Comparison of ENCODE assay signal across 8 mouse cellular contexts in genomic region chr13:23530181-23530900, GRCm38 (mm10). TPM values are rescaled to one million over a fixed set of nuclear protein-coding genes. Genes with fewer than 3 reads are reported as not detected.
DNase-seq lines count a peak whose midpoint lies in the region; ATAC-seq and TF ChIP-seq lines count a peak whose summit lies in the region.

No protein-coding gene starts in this region.

- H3K27ac ChIP-seq in CH12.LX (ENCODE audit: insufficient read depth, low read depth) = peak overlapping the region; percentile 74
- H3K27ac ChIP-seq in bone marrow macrophage, adult 2 months (ENCODE audit: insufficient read depth, low read depth, low read length) = peak overlapping the region; percentile 95
- peak overlapping the region; percentile 98 for H3K27ac ChIP-seq in forebrain, embryonic 13.5 days

- H3K36me3 ChIP-seq in CH12.LX (replicated peaks in 1 of 2; ENCODE audit: control insufficient read depth in 1 of 2, insufficient read depth in 1 of 2, low read length in 1 of 2) = no peaks in the 10 kb centered on the region
- no peaks in the 10 kb centered on the region for H3K36me3 ChIP-seq in forebrain, embryonic 13.5 days (ENCODE audit: poor library complexity, severe bottlenecking)

- WGBS in forebrain, embryonic 13.5 days = under 1% methylated on average over 20 of the region's 20 CpGs

- H3K4me1 ChIP-seq in CH12.LX (ENCODE audit: control insufficient read depth in 1 of 2, insufficient read depth in 2 of 2) = peaks cover 7 to 32% of the 10 kb centered on the region in 2 experiments
- peaks cover 15% of the 10 kb centered on the region for H3K4me1 ChIP-seq in bone marrow macrophage, adult 2 months (ENCODE audit: control insufficient read depth, insufficient read depth, low read length)
- H3K4me1 ChIP-seq in forebrain, embryonic 13.5 days = peaks cover 39% of the 10 kb centered on the region

- peak overlapping the region; percentile 58 to 67 (median 67) for H3K4me3 ChIP-seq in CH12.LX (replicated peaks in 1 of 3; ENCODE audit: low read depth in 2 of 3, low read length in 2 of 3, poor library complexity in 1 of 3)
- peak overlapping the region; percentile 71 for H3K4me3 ChIP-seq in bone marrow macrophage, adult 2 months (ENCODE audit: insufficient read depth, low read length)
- H3K4me3 ChIP-seq in forebrain, embryonic 13.5 days = peak overlapping the region; percentile 58

- no peak; the same call in 1 of the 2 replicates for TF ChIP-seq POLR2A in CH12.LX (IDR thresholded peaks at IDR 0.05; ENCODE audit: low read depth, low read length)
- TF ChIP-seq POLR2A in bone marrow macrophage, adult 2 months (IDR thresholded peaks at IDR 0.05; ENCODE audit: borderline replicate concordance, low read depth, low read length) = no peak

- H3K9me3 ChIP-seq in CH12.LX (replicated peaks; ENCODE audit: low read length) = no peaks in the 10 kb centered on the region
- H3K9me3 ChIP-seq in forebrain, embryonic 13.5 days (replicated peaks) = no peaks in the 10 kb centered on the region

- no peaks in the 10 kb centered on the region for H3K79me2 ChIP-seq in CH12.LX (replicated peaks; ENCODE audit: control insufficient read depth, extremely low read depth, insufficient read depth, poor library complexity, severe bottlenecking)

- in situ Hi-C loops in CH12.LX (cut with MboI; ENCODE audit: low pct_ligation_motif_present, low pct_unique_long_range_greater_than_20kb, low sequenced_read_pairs) = no loop called here

- DNase-seq in CH12.LX (ENCODE audit: extremely low read depth) = peak; percentile 70
- peak; percentile 73 for DNase-seq in heart, postnatal 4 days
- DNase-seq in layer of hippocampus, adult 8-10 months (ENCODE audit: low spot score in 2 of 2) = peak; percentile 65 to 78
- peak; percentile 58 to 63 for DNase-seq in lung, adult 18-20 months
- peak; percentile 53 for DNase-seq in right cerebral cortex, adult 18-20 months
- peak; percentile 52 for DNase-seq in urinary bladder, postnatal 25 days (ENCODE audit: low spot score)

- no peak for ATAC-seq in forebrain, embryonic 13.5 days

- H3K4me2 ChIP-seq in CH12.LX (ENCODE audit: insufficient read depth, low read depth, poor library complexity, severe bottlenecking) = peak overlapping the region; percentile 80
- peak overlapping the region; percentile 61 for H3K4me2 ChIP-seq in forebrain, embryonic 13.5 days

- no peaks in the 10 kb centered on the region for H3K27me3 ChIP-seq in CH12.LX (replicated peaks)
- H3K27me3 ChIP-seq in forebrain, embryonic 13.5 days = no peaks in the 10 kb centered on the region

- no peak for TF ChIP-seq CTCF in CH12.LX (conservative IDR thresholded peaks at IDR 0.05 in 1 of 2, IDR thresholded peaks at IDR 0.05 in 1 of 2; ENCODE audit: low read depth in 2 of 2, low read length in 2 of 2)
- no peak for TF ChIP-seq CTCF in bone marrow macrophage, adult 2 months (IDR thresholded peaks at IDR 0.05; ENCODE audit: low read depth, low read length)

- TF ChIP-seq EP300 in CH12.LX (IDR thresholded peaks at IDR 0.05; ENCODE audit: low read length) = peak; percentile 37; the same call in 1 of the 2 replicates

- no peak for TF ChIP-seq RAD21 in CH12.LX (IDR thresholded peaks at IDR 0.05; ENCODE audit: low read depth, low read length)

- H3K9ac ChIP-seq in CH12.LX (ENCODE audit: insufficient read depth, low read depth) = peak overlapping the region; percentile 89
- peak overlapping the region; percentile 85 for H3K9ac ChIP-seq in forebrain, embryonic 13.5 days

- dilution Hi-C loops in CH12.LX (cut with MboI; ENCODE audit: extremely low pct_ligation_motif_present, extremely low pct_unique_long_range_greater_than_20kb, low sequenced_read_pairs) = no loop called here

TF ChIP-seq in CH12.LX, 34 proteins besides CTCF, POLR2A, EP300 and RAD21 (continues in another document):
- TF ChIP-seq RCOR1 (conservative IDR thresholded peaks at IDR 0.05; ENCODE audit: low read depth, low read length) (no peak), UBTF (IDR thresholded peaks at IDR 0.05; ENCODE audit: low read depth, low read length) (no peak), MAZ (IDR thresholded peaks at IDR 0.05; ENCODE audit: low read depth, low read length) (no peak), TBP (conservative IDR thresholded peaks at IDR 0.05; ENCODE audit: low read depth, low read length) (peak; percentile 100), SMC3 (IDR thresholded peaks at IDR 0.05; ENCODE audit: low read depth, low read length) (no peak), NELFE (IDR thresholded peaks at IDR 0.05; ENCODE audit: low read depth, low read length) (no peak), CHD1 (IDR thresholded peaks at IDR 0.05; ENCODE audit: low read depth, low read length) (no peak), USF2 (conservative IDR thresholded peaks at IDR 0.05; ENCODE audit: low read depth, low read length) (no peak), BHLHE40 (IDR thresholded peaks at IDR 0.05; ENCODE audit: low read depth, low read length) (no peak), JUN (IDR thresholded peaks at IDR 0.05; ENCODE audit: insufficient read depth, low read depth, low read length) (no peak), MYC (IDR thresholded peaks at IDR 0.05; ENCODE audit: low read depth, low read length) (peak; percentile 73; the same call in 1 of the 2 replicates), HCFC1 (IDR thresholded peaks at IDR 0.05; ENCODE audit: low read depth, low read length) (peak; percentile 42; the same call in 1 of the 2 replicates), SIN3A (IDR thresholded peaks at IDR 0.05; ENCODE audit: low read length) (0 out of 2 replicates have a peak, but pooled peaks have one; percentile 53), MEF2A (IDR thresholded peaks at IDR 0.05; ENCODE audit: borderline replicate concordance, low read depth, low read length) (no peak; the same call in 1 of the 2 replicates), CHD2 (IDR thresholded peaks at IDR 0.05; ENCODE audit: low read length) (no peak), GABPA (IDR thresholded peaks at IDR 0.05; ENCODE audit: insufficient replicate concordance, low read depth, low read length) (no peak), MAFK (IDR thresholded peaks at IDR 0.05; ENCODE audit: insufficient replicate concordance, low read length) (peak; percentile 95), JUND (conservative IDR thresholded peaks at IDR 0.05; ENCODE audit: low read depth, low read length) (no peak), ETS1 (conservative IDR thresholded peaks at IDR 0.05; ENCODE audit: low read depth, low read length) (no peak), E2F4 (IDR thresholded peaks at IDR 0.05; ENCODE audit: insufficient replicate concordance, low read depth, low read length) (peak; percentile 92), ZNF384 (IDR thresholded peaks at IDR 0.05; ENCODE audit: low read depth, low read length) (peak; percentile 82), PAX5 (IDR thresholded peaks at IDR 0.05; ENCODE audit: low read length) (no peak), NRF1 (IDR thresholded peaks at IDR 0.05; ENCODE audit: low read depth, low read length) (peak; percentile 62; the same call in 1 of the 2 replicates), MAX (IDR thresholded peaks at IDR 0.05; ENCODE audit: low read length) (no peak)

RNA-seq across cellular contexts. Expression of gene Hist1h4h, which starts 0.5 kb away (rescaled TPM):
- total RNA-seq in CH12.LX (2012; rRNA removed) (4,350 and 4,957 TPM in 2 replicates), CH12.LX (2014; rRNA removed) (14.0 and 19.4 TPM in 2 replicates)
- 3.4 and 5.5 TPM in 2 replicates for polyA plus RNA-seq in CH12.LX (2012; ENCODE audit: insufficient read length, low read depth)
- polyA plus RNA-seq in bone marrow macrophage, adult 2 months (2012; ENCODE audit: insufficient read depth, insufficient read length, missing spikeins) = 2.5 and 3.1 TPM in 2 replicates
- polyA plus RNA-seq in forebrain, embryonic 13.5 days (2015; fragmentation: Nextera tagmentation; extraction: Ambion mirVana) = 5.2 and 6.4 TPM in 2 replicates
- total RNA-seq in heart, postnatal 4 days (2021) = 1,000 to 10,000 TPM; 1,227 to 1,327 TPM
- total RNA-seq in layer of hippocampus, adult 8-10 months (2022) = 100 to 1,000 TPM; 236 to 302 (median 261) TPM

RNA-seq across cellular contexts. Expression of gene Hist1h2af, which starts 3.4 kb away (rescaled TPM):
- total RNA-seq in CH12.LX (2012; rRNA removed) (824 and 932 TPM in 2 replicates), CH12.LX (2014; rRNA removed) (45.2 and 57.1 TPM in 2 replicates)
- polyA plus RNA-seq in CH12.LX (2012; ENCODE audit: insufficient read length, low read depth) = 68.6 and 97.0 TPM in 2 replicates
- 42.5 and 76.9 TPM in 2 replicates for polyA plus RNA-seq in bone marrow macrophage, adult 2 months (2012; ENCODE audit: insufficient read depth, insufficient read length, missing spikeins)
- 9.5 and 10.0 TPM in 2 replicates for polyA plus RNA-seq in forebrain, embryonic 13.5 days (2015; fragmentation: Nextera tagmentation; extraction: Ambion mirVana)
- 100 to 1,000 TPM; 480 to 499 TPM for total RNA-seq in heart, postnatal 4 days (2021)
- total RNA-seq in layer of hippocampus, adult 8-10 months (2022) = 1 to 10 TPM in 3 of 4 experiments, not detected in 1; 1.6 to 6.5 (median 1.8) TPM

RNA-seq across cellular contexts. Expression of gene Hist1h3g, which starts 4.9 kb away (rescaled TPM):
- 608 and 749 TPM in 2 replicates for total RNA-seq in CH12.LX (2012; rRNA removed)
- 50.1 and 75.3 TPM in 2 replicates for total RNA-seq in CH12.LX (2014; rRNA removed)
- polyA plus RNA-seq in CH12.LX (2012; ENCODE audit: insufficient read length, low read depth) = 3.4 and 3.6 TPM in 2 replicates
- polyA plus RNA-seq in bone marrow macrophage, adult 2 months (2012; ENCODE audit: insufficient read depth, insufficient read length, missing spikeins) = not detected in 2 replicates
- polyA plus RNA-seq in forebrain, embryonic 13.5 days (2015; fragmentation: Nextera tagmentation; extraction: Ambion mirVana) = 10.0 and 11.6 TPM in 2 replicates
- total RNA-seq in heart, postnatal 4 days (2021) = 100 to 1,000 TPM; 165 to 172 TPM
- 1 to 10 TPM; 1.2 to 3.4 (median 2.2) TPM for total RNA-seq in layer of hippocampus, adult 8-10 months (2022)

RNA-seq across cellular contexts. Expression of gene Hist1h2bh, which starts 12.9 kb away (rescaled TPM):
- total RNA-seq in CH12.LX (2012; rRNA removed) = 261 and 290 TPM in 2 replicates
- total RNA-seq in CH12.LX (2014; rRNA removed) = 5.7 and 8.0 TPM in 2 replicates
- polyA plus RNA-seq in CH12.LX (2012; ENCODE audit: insufficient read length, low read depth) = 0.56 and 0.77 TPM in 2 replicates
- 0.71 and 0.97 TPM in 2 replicates for polyA plus RNA-seq in bone marrow macrophage, adult 2 months (2012; ENCODE audit: insufficient read depth, insufficient read length, missing spikeins)
- polyA plus RNA-seq in forebrain, embryonic 13.5 days (2015; fragmentation: Nextera tagmentation; extraction: Ambion mirVana) = 0.76 and 0.97 TPM in 2 replicates
- total RNA-seq in heart, postnatal 4 days (2021) = 10 to 100 TPM; 23.5 to 23.8 TPM
- total RNA-seq in layer of hippocampus, adult 8-10 months (2022) = under 1 TPM; 0.34 to 0.73 (median 0.61) TPM

RNA-seq across cellular contexts. Expression of gene Hist1h3f, which starts 13.5 kb away (rescaled TPM):
- total RNA-seq in CH12.LX (2012; rRNA removed) (553 and 608 TPM in 2 replicates), CH12.LX (2014; rRNA removed) (5.1 and 8.0 TPM in 2 replicates)
- polyA plus RNA-seq in CH12.LX (2012; ENCODE audit: insufficient read length, low read depth) = 0.23 and 0.30 TPM in 2 replicates
- polyA plus RNA-seq in bone marrow macrophage, adult 2 months (2012; ENCODE audit: insufficient read depth, insufficient read length, missing spikeins) = 0.80 TPM in 1 of 2 replicates, not detected in the other
- 1.2 and 1.3 TPM in 2 replicates for polyA plus RNA-seq in forebrain, embryonic 13.5 days (2015; fragmentation: Nextera tagmentation; extraction: Ambion mirVana)
- 100 to 1,000 TPM; 121 to 128 TPM for total RNA-seq in heart, postnatal 4 days (2021)
- total RNA-seq in layer of hippocampus, adult 8-10 months (2022) = 10 to 100 TPM; 12.5 to 15.7 (median 14.2) TPM

Comparison
In these comparisons a context has a peak if more than half of its experiments do, and no peak if none do; other contexts are left out.
1. RNA of gene Hist1h2af, which starts 3.4 kb away (total RNA-seq): 45.2 to 932 TPM in CH12.LX and 480 to 499 TPM in heart, postnatal 4 days; 1.6 to 6.5 TPM in layer of hippocampus, adult 8-10 months; every median in the first group is over 4 times any median in the second.
2. RNA of gene Hist1h3g, which starts 4.9 kb away (total RNA-seq): 50.1 to 749 TPM in CH12.LX and 165 to 172 TPM in heart, postnatal 4 days; 1.2 to 3.4 TPM in layer of hippocampus, adult 8-10 months; every median in the first group is over 10 times any median in the second.
3. Peak in every context shown above with its lines, with median percentiles within 50 percentile points of each other: DNase-seq, H3K27ac ChIP-seq and H3K4me3 ChIP-seq.